ENCODE assay signal across 9 mouse cellular contexts in the genomic region with DNA sequence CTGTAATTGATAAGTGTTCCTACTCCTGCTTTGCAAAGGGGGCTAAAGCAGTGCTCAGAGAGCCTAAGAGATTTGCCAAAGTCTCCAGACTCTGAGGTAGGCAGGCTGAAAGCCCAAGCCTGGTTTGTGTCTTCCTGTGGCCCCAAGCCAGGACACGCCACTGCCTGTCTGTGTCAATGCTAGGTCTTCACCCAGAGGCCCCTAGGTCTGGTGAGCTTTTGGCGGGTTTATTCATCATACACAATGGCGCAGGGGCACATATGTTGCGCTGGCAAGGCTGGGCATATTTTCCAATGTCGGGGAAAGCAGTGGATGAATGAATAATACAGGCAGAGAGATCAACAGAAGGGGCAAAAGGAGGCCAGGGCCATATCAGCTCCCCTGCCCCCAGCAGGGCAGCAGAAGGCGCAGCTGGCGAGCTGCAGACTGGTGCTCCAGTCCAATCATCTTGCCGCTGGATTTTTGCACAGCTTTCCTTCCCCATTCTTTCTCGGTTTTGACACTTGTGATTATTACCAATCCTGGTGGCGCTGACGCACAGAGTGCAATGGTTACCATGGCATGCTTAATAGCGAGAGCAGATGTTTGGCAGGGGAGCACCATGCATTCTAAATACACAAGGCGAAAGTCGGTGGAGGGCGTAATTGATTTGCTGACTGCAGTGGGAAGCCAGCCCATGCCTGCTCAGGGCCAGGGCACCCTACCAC. TPM values are rescaled to one million over a fixed set of nuclear protein-coding genes. Genes with fewer than 3 reads are reported as not detected.
DNase-seq lines count a peak whose midpoint lies in the region; ATAC-seq and TF ChIP-seq lines count a peak whose summit lies in the region.
"Had no signal": no experiment of that assay in that cellular context is flagged by ENCODE, and none has a peak within 500 bp of the region (broad histone marks: within the 10 kb centered on the region; RNA-seq: fewer than 3 reads in every experiment).

No protein-coding gene starts in this region.

- no peaks in the 10 kb centered on the region for H3K27me3 ChIP-seq in intestine, embryonic 15.5 days (replicated peaks)
- no peaks in the 10 kb centered on the region for H3K27me3 ChIP-seq in intestine, postnatal 0 days (replicated peaks; ENCODE audit: control insufficient read depth, insufficient read depth, low read length)
- H3K27me3 ChIP-seq in embryonic facial prominence, embryonic 15.5 days: no peaks in the 10 kb centered on the region
- no peaks in the 10 kb centered on the region for H3K27me3 ChIP-seq in neural tube, embryonic 14.5 days (ENCODE audit: control insufficient read depth, insufficient read depth, low read length)
- no peaks in the 10 kb centered on the region for H3K27me3 ChIP-seq in heart, embryonic 12.5 days (replicated peaks)

- 77% methylated on average over 15 of the region's 15 CpGs for WGBS in intestine, embryonic 15.5 days
- WGBS in intestine, postnatal 0 days: 79% methylated on average over 15 of the region's 15 CpGs
- 66% methylated on average over 15 of the region's 15 CpGs for WGBS in embryonic facial prominence, embryonic 15.5 days
- WGBS in neural tube, embryonic 14.5 days: 31% methylated on average over 15 of the region's 15 CpGs
- WGBS in heart, embryonic 12.5 days: 80% methylated on average over 15 of the region's 15 CpGs

- no peak for TF ChIP-seq CTCF in intestine, postnatal 0 days (IDR thresholded peaks at IDR 0.05; ENCODE audit: low read depth)

- H3K27ac ChIP-seq in intestine, embryonic 15.5 days: no peak overlapping the region
- H3K27ac ChIP-seq in intestine, postnatal 0 days (ENCODE audit: low read depth, low read length): no peak overlapping the region
- H3K27ac ChIP-seq in embryonic facial prominence, embryonic 15.5 days (replicated peaks): peak overlapping the region; percentile 51
- H3K27ac ChIP-seq in neural tube, embryonic 14.5 days (ENCODE audit: low read depth, low read length): peak overlapping the region; percentile 73
- no peak overlapping the region for H3K27ac ChIP-seq in heart, embryonic 12.5 days (ENCODE audit: poor library complexity, severe bottlenecking)
- H3K27ac ChIP-seq: heart, adult 2 months had no signal

- H3K4me3 ChIP-seq in intestine, embryonic 15.5 days (replicated peaks): no peak overlapping the region
- no peak overlapping the region for H3K4me3 ChIP-seq in intestine, postnatal 0 days (ENCODE audit: low read depth, low read length)
- no peak overlapping the region for H3K4me3 ChIP-seq in embryonic facial prominence, embryonic 15.5 days (replicated peaks)
- H3K4me3 ChIP-seq in neural tube, embryonic 14.5 days (ENCODE audit: low read depth, low read length): no peak overlapping the region
- H3K4me3 ChIP-seq in heart, embryonic 12.5 days: no peak overlapping the region
- H3K4me3 ChIP-seq: heart, adult 2 months had no signal

- peak; percentile 60 for DNase-seq in layer of hippocampus, adult 9-11 months
- no peak for DNase-seq in spleen, postnatal 14 days (ENCODE audit: low spot score in 2 of 2)
- DNase-seq in cerebellum, adult 9-10 months: no peak
- DNase-seq: heart, adult 2 months had no signal

- no peak overlapping the region for H3K9ac ChIP-seq in intestine, embryonic 15.5 days
- H3K9ac ChIP-seq in intestine, postnatal 0 days (ENCODE audit: low read depth, low read length): no peak overlapping the region
- H3K9ac ChIP-seq in embryonic facial prominence, embryonic 15.5 days: no peak overlapping the region
- H3K9ac ChIP-seq in neural tube, embryonic 14.5 days (replicated peaks; ENCODE audit: low read depth, low read length): 0 out of 2 replicates have a peak overlapping the region, but pooled peaks have one; percentile 11
- no peak overlapping the region for H3K9ac ChIP-seq in heart, embryonic 12.5 days

- no peak overlapping the region for H3K4me2 ChIP-seq in intestine, embryonic 15.5 days (replicated peaks)
- H3K4me2 ChIP-seq in intestine, postnatal 0 days (replicated peaks; ENCODE audit: low read depth): no peak overlapping the region
- no peak overlapping the region for H3K4me2 ChIP-seq in embryonic facial prominence, embryonic 15.5 days (replicated peaks)
- H3K4me2 ChIP-seq in neural tube, embryonic 14.5 days (ENCODE audit: low read depth, low read length): peak overlapping the region; percentile 20
- H3K4me2 ChIP-seq in heart, embryonic 12.5 days: no peak overlapping the region

- peak; percentile 36; the same call in 1 of the 2 replicates for ATAC-seq in intestine, embryonic 15.5 days
- no peak for ATAC-seq in intestine, postnatal 0 days
- ATAC-seq in embryonic facial prominence, embryonic 15.5 days (ENCODE audit: insufficient number of reproducible peaks, low FRiP score, low TSS enrichment, low read depth): peak; percentile 60; the same call in 1 of the 2 replicates
- peak; percentile 81 for ATAC-seq in neural tube, embryonic 14.5 days (ENCODE audit: low read depth)
- ATAC-seq in heart, embryonic 12.5 days (ENCODE audit: insufficient number of reproducible peaks, low FRiP score): no peak

- no peaks in the 10 kb centered on the region; the same call in 1 of the 2 replicates for H3K4me1 ChIP-seq in intestine, embryonic 15.5 days (replicated peaks)
- H3K4me1 ChIP-seq in intestine, postnatal 0 days (replicated peaks; ENCODE audit: control insufficient read depth, insufficient read depth, low read length): no peaks in the 10 kb centered on the region
- peaks cover 15% of the 10 kb centered on the region; the same call in 1 of the 2 replicates for H3K4me1 ChIP-seq in embryonic facial prominence, embryonic 15.5 days
- H3K4me1 ChIP-seq in neural tube, embryonic 14.5 days (ENCODE audit: control insufficient read depth, insufficient read depth, low read length): peaks cover 11% of the 10 kb centered on the region; the same call in 1 of the 2 replicates
- peaks cover 3% of the 10 kb centered on the region; the same call in 1 of the 2 replicates for H3K4me1 ChIP-seq in heart, embryonic 12.5 days (replicated peaks)

- H3K9me3 ChIP-seq in intestine, embryonic 15.5 days: no peaks in the 10 kb centered on the region
- no peaks in the 10 kb centered on the region for H3K9me3 ChIP-seq in intestine, postnatal 0 days (ENCODE audit: control insufficient read depth)
- H3K9me3 ChIP-seq in embryonic facial prominence, embryonic 15.5 days (replicated peaks): no peaks in the 10 kb centered on the region
- no peaks in the 10 kb centered on the region for H3K9me3 ChIP-seq in neural tube, embryonic 14.5 days (ENCODE audit: control insufficient read depth, low read length)
- H3K9me3 ChIP-seq in heart, embryonic 12.5 days (replicated peaks): no peaks in the 10 kb centered on the region

- H3K36me3 ChIP-seq in intestine, embryonic 15.5 days: no peaks in the 10 kb centered on the region
- H3K36me3 ChIP-seq in intestine, postnatal 0 days (ENCODE audit: control insufficient read depth, insufficient read depth): no peaks in the 10 kb centered on the region
- H3K36me3 ChIP-seq in embryonic facial prominence, embryonic 15.5 days: no peaks in the 10 kb centered on the region
- H3K36me3 ChIP-seq in neural tube, embryonic 14.5 days (ENCODE audit: control insufficient read depth, insufficient read depth, low read length): no peaks in the 10 kb centered on the region
- no peaks in the 10 kb centered on the region for H3K36me3 ChIP-seq in heart, embryonic 12.5 days

RNA-seq across cellular contexts. Expression of a gene that starts 33.7 kb away (rescaled TPM):
- polyA plus RNA-seq in intestine, embryonic 15.5 days (2015; fragmentation: Nextera tagmentation; extraction: Ambion mirVana): 0.11 and 0.14 TPM in 2 replicates
- 0.20 TPM in 1 of 2 replicates, not detected in the other for polyA plus RNA-seq in intestine, postnatal 0 days (2015; fragmentation: Nextera tagmentation; extraction: Ambion mirVana)
- polyA plus RNA-seq in embryonic facial prominence, embryonic 15.5 days (2015; fragmentation: Nextera tagmentation; extraction: Ambion mirVana): not detected in 2 replicates
- not detected in 2 replicates for polyA plus RNA-seq in neural tube, embryonic 14.5 days (2014; fragmentation: Nextera tagmentation; extraction: Ambion mirVana)
- polyA plus RNA-seq in heart, embryonic 12.5 days (2016; fragmentation: Nextera tagmentation; extraction: Ambion mirVana): not detected in 2 replicates
- polyA plus RNA-seq: heart, adult 2 months had no signal

Comparison
In these comparisons a context has a peak if more than half of its experiments do, and no peak if none do; other contexts are left out.
1. ATAC-seq: peak in intestine, embryonic 15.5 days (single experiment), embryonic facial prominence, embryonic 15.5 days (single experiment) and neural tube, embryonic 14.5 days (single experiment); none in intestine, postnatal 0 days (single experiment) and heart, embryonic 12.5 days (single experiment).
2. H3K27ac ChIP-seq: peak in embryonic facial prominence, embryonic 15.5 days (single experiment) and neural tube, embryonic 14.5 days (single experiment); none in intestine, embryonic 15.5 days (single experiment), intestine, postnatal 0 days (single experiment) and heart, embryonic 12.5 days (single experiment).